Mouse (Mus musculus): ENCODE data around the gene Ift43.

GRCm38 (mm10) chr12:86132799-86133198, 50.5 kb downstream of the Ift43 start:
- TF ChIP-seq CTCF (IDR thresholded peaks at IDR 0.05; ENCODE audit: control insufficient read depth, insufficient read depth, low read length) (no peak), POLR2A (IDR thresholded peaks at IDR 0.05; ENCODE audit: borderline replicate concordance, control insufficient read depth, low read depth, low read length) (no peak)
